Mouse (Mus musculus) MEL (cell line): ENCODE data around the gene Agrn. TPM values are rescaled to one million over a fixed set of nuclear protein-coding genes. Genes with fewer than 3 reads are reported as not detected.
A peak's percentile ranks its signal among the peaks of the same experiment; 100 is the strongest.

Experiments used
- DNase-seq: peaks from one replicate; pipeline ENCODE4 v3.0.0; 2011; ENCODE audit warnings: low read depth, low spot score
- H3K27ac ChIP-seq: 2 replicates; pipeline ENCODE4 v1.5.1; 2012; ENCODE audit warnings: low read depth, mild to moderate bottlenecking, control low read depth, low read length, moderate library complexity; ENCODE audit not compliant: control insufficient read depth
- H3K27me3 ChIP-seq, 2 experiments: fragments of 150-350 bp in 1 of 2; sonication (generic) in 1 of 2; 2 replicates each; pipeline ENCODE4 v1.6.1; 2012; ENCODE audit warnings: low read length in 2 of 2, mild to moderate bottlenecking in 2 of 2, improper control_type of control experiment in 1 of 2, moderate library complexity in 1 of 2; ENCODE audit not compliant: insufficient read depth in 2 of 2, control insufficient read depth in 1 of 2
- H3K36me3 ChIP-seq, 2 experiments: 2 replicates each; pipeline ENCODE4 v1.6.1; 2012 to 2014; ENCODE audit warnings: low read length in 2 of 2, improper control_type of control experiment in 1 of 2, inconsistent platforms in 1 of 2, mild to moderate bottlenecking in 1 of 2; ENCODE audit not compliant: insufficient read depth in 2 of 2, control insufficient read depth in 1 of 2
- H3K4me1 ChIP-seq, 2 experiments: fragments of 150-350 bp in 1 of 2; sonication (generic) in 1 of 2; 2 replicates each; pipeline ENCODE4 v1.6.1; 2012; ENCODE audit warnings: low read length in 2 of 2, improper control_type of control experiment in 1 of 2, mild to moderate bottlenecking in 1 of 2; ENCODE audit not compliant: insufficient read depth in 2 of 2, control insufficient read depth in 1 of 2
- H3K4me3 ChIP-seq, 2 experiments: fragments of 150-350 bp in 1 of 2; sonication (generic) in 1 of 2; 2 replicates each; pipeline ENCODE4 v1.5.1; 2012; ENCODE audit warnings: low read depth in 2 of 2, low read length in 2 of 2, mild to moderate bottlenecking in 2 of 2, moderate library complexity in 2 of 2, control low read depth in 1 of 2, improper control_type of control experiment in 1 of 2; ENCODE audit not compliant: control insufficient read depth in 1 of 2, insufficient read depth in 1 of 2
- H3K79me2 ChIP-seq: 2 replicates; pipeline ENCODE4 v1.6.1; 2012; ENCODE audit warnings: mild to moderate bottlenecking, low read length, moderate library complexity; ENCODE audit not compliant: control insufficient read depth, poor library complexity, insufficient read depth
- H3K9ac ChIP-seq: 2 replicates; pipeline ENCODE4 v1.6.1; 2012; ENCODE audit warnings: low read depth, mild to moderate bottlenecking, control low read depth, low read length, moderate library complexity; ENCODE audit not compliant: control insufficient read depth, poor library complexity, severe bottlenecking
- H3K9me3 ChIP-seq: fragments of 150-350 bp; sonication (generic); replicated peaks from 2 replicates; pipeline ENCODE4 v1.6.1; 2012; ENCODE audit warnings: mild to moderate bottlenecking, low read length, improper control_type of control experiment, moderate library complexity; ENCODE audit not compliant: insufficient read depth
- BHLHE40 ChIP-seq: IDR thresholded peaks from 2 replicates; pipeline ENCODE4 v1.6.1; 2012; ENCODE audit warnings: low read depth, mild to moderate bottlenecking, inconsistent platforms, low read length, improper control_type of control experiment, borderline replicate concordance
- CHD1 ChIP-seq: IDR thresholded peaks from 2 replicates; pipeline ENCODE4 v1.6.1; 2012; ENCODE audit warnings: low read depth, mild to moderate bottlenecking, inconsistent platforms, low read length, improper control_type of control experiment
- CHD2 ChIP-seq: IDR thresholded peaks from 2 replicates; pipeline ENCODE4 v1.6.1; 2011; ENCODE audit warnings: low read length, improper control_type of control experiment
- CTCF ChIP-seq, 3 experiments: IDR thresholded peaks in 2 of 3; conservative IDR thresholded peaks in 1 of 3; 2 replicates each; pipeline ENCODE4 v1.5.1; 2011 to 2012; ENCODE audit warnings: low read length in 3 of 3, low read depth in 2 of 3, mild to moderate bottlenecking in 2 of 3, improper control_type of control experiment in 1 of 3, inconsistent platforms in 1 of 3, mixed read lengths in 1 of 3, moderate library complexity in 1 of 3; ENCODE audit not compliant: control insufficient read depth in 1 of 3, insufficient read depth in 1 of 3, poor library complexity in 1 of 3, severe bottlenecking in 1 of 3
- E2F4 ChIP-seq: IDR thresholded peaks from 2 replicates; pipeline ENCODE4 v1.6.1; 2011; ENCODE audit warnings: low read depth, low read length, improper control_type of control experiment, borderline replicate concordance
- EP300 ChIP-seq, 2 experiments: IDR thresholded peaks; 2 replicates each; pipeline ENCODE4 v1.6.1; 2011; ENCODE audit warnings: improper control_type of control experiment in 2 of 2, low read length in 2 of 2, low read depth in 1 of 2, mild to moderate bottlenecking in 1 of 2
- ETS1 ChIP-seq: IDR thresholded peaks from 2 replicates; pipeline ENCODE4 v1.6.1; 2012; ENCODE audit warnings: low read depth, mild to moderate bottlenecking, inconsistent platforms, low read length, improper control_type of control experiment, moderate library complexity
- GABPA ChIP-seq: IDR thresholded peaks from 2 replicates; pipeline ENCODE4 v1.6.1; 2012; ENCODE audit warnings: low read depth, mild to moderate bottlenecking, inconsistent platforms, low read length, improper control_type of control experiment, moderate library complexity
- GATA1 ChIP-seq: IDR thresholded peaks from 2 replicates; pipeline ENCODE4 v1.6.1; 2011; ENCODE audit warnings: low read depth, low read length, improper control_type of control experiment
- HCFC1 ChIP-seq: IDR thresholded peaks from 2 replicates; pipeline ENCODE4 v1.6.1; 2012; ENCODE audit warnings: low read depth, mild to moderate bottlenecking, inconsistent platforms, low read length, improper control_type of control experiment, moderate library complexity
- KAT2A ChIP-seq: conservative IDR thresholded peaks from 2 replicates; pipeline ENCODE4 v1.6.1; 2012; ENCODE audit warnings: low read depth, low read length, improper control_type of control experiment, inconsistent platforms
- MAFK ChIP-seq: IDR thresholded peaks from 2 replicates; pipeline ENCODE4 v1.6.1; 2011; ENCODE audit warnings: low read depth, mild to moderate bottlenecking, low read length, improper control_type of control experiment, borderline replicate concordance
- MAX ChIP-seq: IDR thresholded peaks from 2 replicates; pipeline ENCODE4 v1.6.1; 2011; ENCODE audit warnings: low read length, improper control_type of control experiment
- MAZ ChIP-seq: IDR thresholded peaks from 2 replicates; pipeline ENCODE4 v1.6.1; 2012; ENCODE audit warnings: low read depth, mild to moderate bottlenecking, inconsistent platforms, low read length, improper control_type of control experiment
- MEF2A ChIP-seq: IDR thresholded peaks from 2 replicates; pipeline ENCODE4 v1.6.1; 2014; ENCODE audit warnings: low read depth, mild to moderate bottlenecking, inconsistent platforms, low read length, improper control_type of control experiment; ENCODE audit not compliant: poor library complexity, insufficient replicate concordance, severe bottlenecking; ENCODE audit errors: extremely low read depth
- MXI1 ChIP-seq: IDR thresholded peaks from 2 replicates; pipeline ENCODE4 v1.6.1; 2011; ENCODE audit warnings: mild to moderate bottlenecking, low read depth, low read length, improper control_type of control experiment
- MYB ChIP-seq: IDR thresholded peaks from 2 replicates; pipeline ENCODE4 v1.6.1; 2011; ENCODE audit warnings: mild to moderate bottlenecking, low read depth, low read length, improper control_type of control experiment
- NELFE ChIP-seq: IDR thresholded peaks from 2 replicates; pipeline ENCODE4 v1.6.1; 2011; ENCODE audit warnings: low read depth, low read length, improper control_type of control experiment
- NRF1 ChIP-seq: IDR thresholded peaks from 2 replicates; pipeline ENCODE4 v1.6.1; 2014; ENCODE audit warnings: low read depth, mild to moderate bottlenecking, inconsistent platforms, low read length, improper control_type of control experiment, moderate library complexity; ENCODE audit not compliant: poor library complexity, insufficient read depth, severe bottlenecking
- POLR2A ChIP-seq, 2 experiments: IDR thresholded peaks; 2 replicates each; pipeline ENCODE4 v1.6.1; 2011 to 2012; ENCODE audit warnings: low read length in 2 of 2, mild to moderate bottlenecking in 2 of 2, control low read depth in 1 of 2, improper control_type of control experiment in 1 of 2, low read depth in 1 of 2, moderate library complexity in 1 of 2; ENCODE audit not compliant: control insufficient read depth in 1 of 2, insufficient read depth in 1 of 2, poor library complexity in 1 of 2
- POLR2AphosphoS2 ChIP-seq: IDR thresholded peaks from 2 replicates; pipeline ENCODE4 v1.6.1; 2011; ENCODE audit warnings: low read length, improper control_type of control experiment
- POLR2AphosphoS5 ChIP-seq: IDR thresholded peaks from 2 replicates; pipeline ENCODE4 v1.6.1; 2012; ENCODE audit warnings: low read depth, borderline replicate concordance, mild to moderate bottlenecking, inconsistent platforms, low read length, moderate library complexity, mixed read lengths
- RAD21 ChIP-seq: IDR thresholded peaks from 2 replicates; pipeline ENCODE4 v1.6.1; 2011; ENCODE audit warnings: mild to moderate bottlenecking, low read depth, low read length, improper control_type of control experiment
- RCOR1 ChIP-seq: IDR thresholded peaks from 2 replicates; pipeline ENCODE4 v1.6.1; 2012; ENCODE audit warnings: low read depth, mild to moderate bottlenecking, inconsistent platforms, low read length, improper control_type of control experiment
- SIN3A ChIP-seq: IDR thresholded peaks from 2 replicates; pipeline ENCODE4 v1.6.1; 2012; ENCODE audit warnings: low read length, improper control_type of control experiment, inconsistent platforms
- SMC3 ChIP-seq: IDR thresholded peaks from 2 replicates; pipeline ENCODE4 v1.6.1; 2011; ENCODE audit warnings: low read depth, low read length, improper control_type of control experiment
- TBP ChIP-seq: IDR thresholded peaks from 2 replicates; pipeline ENCODE4 v1.8.0; 2011; ENCODE audit warnings: low read depth, low read length, improper control_type of control experiment
- TCF12 ChIP-seq: IDR thresholded peaks from 2 replicates; pipeline ENCODE4 v1.6.1; 2014; ENCODE audit warnings: low read depth, mild to moderate bottlenecking, inconsistent platforms, low read length, improper control_type of control experiment, moderate library complexity
- UBTF ChIP-seq: IDR thresholded peaks from 2 replicates; pipeline ENCODE4 v1.6.1; 2012; ENCODE audit warnings: low read depth, mild to moderate bottlenecking, inconsistent platforms, low read length, improper control_type of control experiment, moderate library complexity, borderline replicate concordance; ENCODE audit not compliant: insufficient read depth
- USF1 ChIP-seq: IDR thresholded peaks from 2 replicates; pipeline ENCODE4 v1.6.1; 2014; ENCODE audit warnings: low read depth, mild to moderate bottlenecking, inconsistent platforms, low read length, improper control_type of control experiment, moderate library complexity
- USF2 ChIP-seq, 2 experiments: IDR thresholded peaks; 2 replicates each; pipeline ENCODE4 v1.6.1; 2011 to 2012; ENCODE audit warnings: improper control_type of control experiment in 2 of 2, low read length in 2 of 2, borderline replicate concordance in 1 of 2, inconsistent platforms in 1 of 2, low read depth in 1 of 2, mild to moderate bottlenecking in 1 of 2; ENCODE audit not compliant: insufficient read depth in 1 of 2
- ZC3H11A ChIP-seq: IDR thresholded peaks from 2 replicates; pipeline ENCODE4 v1.6.1; 2012; ENCODE audit warnings: low read depth, mild to moderate bottlenecking, inconsistent platforms, low read length, improper control_type of control experiment
- ZKSCAN1 ChIP-seq: IDR thresholded peaks from 2 replicates; pipeline ENCODE4 v1.6.1; 2012; ENCODE audit warnings: low read depth, mild to moderate bottlenecking, inconsistent platforms, low read length, improper control_type of control experiment, moderate library complexity
- ZMIZ1 ChIP-seq: IDR thresholded peaks from 2 replicates; pipeline ENCODE4 v1.6.1; 2012; ENCODE audit warnings: low read depth, mild to moderate bottlenecking, inconsistent platforms, low read length, improper control_type of control experiment, moderate library complexity
- ZNF384 ChIP-seq: IDR thresholded peaks from 2 replicates; pipeline ENCODE4 v1.6.1; 2012; ENCODE audit warnings: low read depth, mild to moderate bottlenecking, inconsistent platforms, low read length, improper control_type of control experiment
- polyA plus RNA-seq, 2 experiments: library from polyadenylated mRNA; stranded (reverse) in 1 of 2; unstranded in 1 of 2; fragments of >175 nt in 1 of 2; fragments of >200 nt in 1 of 2; gene quantifications; 2 replicates each; pipeline versions ENCODE4 v1.2.1 to v1.2.4; 2012; ENCODE audit warnings: low replicate concordance in 2 of 2, low read depth in 1 of 2; ENCODE audit not compliant: insufficient read length in 2 of 2, insufficient read depth in 1 of 2, missing spikeins in 1 of 2
- total RNA-seq: library from RNA; depleted of rRNA; stranded (reverse); fragments of 300-350 nt; gene quantifications from 2 replicates; pipeline ENCODE4 v1.2.3, GENCODE M21; 2012

The Agrn gene
- total and polyA plus RNA-seq, 3 experiments: 19.3 to 43.0 TPM; not detected in 1

DNA sequence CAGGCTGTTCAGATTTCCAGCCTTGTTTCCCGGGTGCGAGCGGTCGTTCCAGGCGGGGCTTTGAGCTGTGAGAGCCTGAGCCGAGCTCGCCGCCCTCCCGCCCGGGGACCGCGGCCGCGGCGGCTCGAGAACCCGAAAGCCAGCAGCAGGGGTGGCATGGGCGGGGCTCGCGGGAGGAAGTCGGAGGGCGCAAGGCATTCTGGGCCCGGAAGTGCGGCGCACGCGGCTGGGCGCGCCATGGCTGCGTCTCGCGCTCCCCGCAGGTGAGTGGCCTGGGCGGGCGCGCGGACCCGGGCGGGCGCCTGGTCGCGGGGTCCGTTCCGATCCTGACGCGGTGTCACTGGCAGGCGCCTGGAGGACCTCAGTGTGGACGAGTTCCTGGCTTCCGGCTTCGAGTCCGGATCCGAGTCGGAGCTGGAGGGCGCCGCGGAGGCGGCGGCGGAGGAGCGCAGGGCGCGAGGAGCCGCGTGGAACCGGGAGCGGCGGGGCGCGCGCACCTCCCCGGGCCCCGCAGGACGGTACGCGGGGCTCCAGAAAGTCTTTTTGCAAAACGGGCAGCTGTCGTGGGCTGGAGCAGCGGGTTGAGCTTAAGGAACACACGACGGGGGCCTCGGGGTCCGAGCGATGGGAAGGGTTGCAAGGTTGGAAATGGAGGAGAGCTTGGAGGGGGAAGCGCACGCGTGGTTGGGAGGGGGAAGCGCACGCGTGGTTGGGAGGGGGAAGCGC lies 38.7 kb upstream of the Agrn start, which contains the start of gene Noc2l:
TSS of gene Noc2l (plus strand) at position 203 of the 726 bp plus-strand sequence.
- peak; percentile 94 for DNase-seq
- H3K27ac ChIP-seq: peak within 1 kb of the TSS; percentile 96
- peaks cover 2 to 6% of the 10 kb centered on the region in 2 experiments; a peak in 2 of 4 replicates for H3K4me1 ChIP-seq
- TF ChIP-seq GATA1 (no peak), NRF1 (no peak), POLR2AphosphoS2 (0 out of 2 replicates have a peak, but pooled peaks have one; percentile 54), USF2 (IDR thresholded peaks at IDR 0.05; ENCODE audit: borderline replicate concordance in 1 of 2, insufficient read depth in 1 of 2, low read depth in 1 of 2, low read length in 2 of 2) (no peak), MAZ (no peak), CTCF (IDR thresholded peaks at IDR 0.05 in 2 of 3, conservative IDR thresholded peaks at IDR 0.05 in 1 of 3; ENCODE audit: control insufficient read depth in 1 of 3, insufficient read depth in 1 of 3, low read depth in 2 of 3, low read length in 3 of 3, poor library complexity in 1 of 3, severe bottlenecking in 1 of 3) (no peak; a peak in 1 of 6 replicates), ZMIZ1 (peak; percentile 74; the same call in 1 of the 2 replicates), CHD1 (0 out of 2 replicates have a peak, but pooled peaks have one; percentile 23), UBTF (0 out of 2 replicates have a peak, but pooled peaks have one; percentile 56), SMC3 (no peak; the same call in 1 of the 2 replicates), CHD2 (no peak), RAD21 (no peak), HCFC1 (peak; percentile 90), RCOR1 (no peak), POLR2AphosphoS5 (no peak), POLR2A (IDR thresholded peaks at IDR 0.05; ENCODE audit: control insufficient read depth in 1 of 2, insufficient read depth in 1 of 2, low read depth in 1 of 2, low read length in 2 of 2, poor library complexity in 1 of 2) (peak; percentile 81 to 89; a peak in 3 of 4 replicates), MXI1 (peak; percentile 97), USF1 (0 out of 2 replicates have a peak, but pooled peaks have one; percentile 43), MYB (peak; percentile 15; the same call in 1 of the 2 replicates), TBP (peak; percentile 48; the same call in 1 of the 2 replicates), ETS1 (no peak), TCF12 (peak; percentile 57), EP300 (IDR thresholded peaks at IDR 0.05; ENCODE audit: low read depth in 1 of 2, low read length in 2 of 2) (no peak; a peak in 1 of 4 replicates), BHLHE40 (0 out of 2 replicates have a peak, but pooled peaks have one; percentile 17), SIN3A (peak; percentile 94), GABPA (no peak), NELFE (peak; percentile 76; the same call in 1 of the 2 replicates), MAX (peak; percentile 90), E2F4 (0 out of 2 replicates have a peak, but pooled peaks have one; percentile 16), MAFK (no peak), ZC3H11A (no peak), ZKSCAN1 (no peak), MEF2A (no peak), ZNF384 (no peak), KAT2A (peak; percentile 80; the same call in 1 of the 2 replicates)

More for the DNA sequence above, 38.7 kb upstream of the Agrn start, which contains the start of gene Noc2l:
- Histone ChIP-seq H3K9me3 (no peaks in the 10 kb centered on the region), H3K36me3 (peaks cover 8 to 19% of the 10 kb centered on the region in 2 experiments), H3K9ac (peak within 1 kb of the TSS; percentile 96), H3K4me3 (peak within 1 kb of the TSS; percentile 91 to 96), H3K27me3 (no peaks in the 10 kb centered on the region), H3K79me2 (peaks cover 46% of the 10 kb centered on the region)
